Mouse (Mus musculus): ENCODE data around the gene Krtap19-9b.

Krtap19-9b gene

DNA sequence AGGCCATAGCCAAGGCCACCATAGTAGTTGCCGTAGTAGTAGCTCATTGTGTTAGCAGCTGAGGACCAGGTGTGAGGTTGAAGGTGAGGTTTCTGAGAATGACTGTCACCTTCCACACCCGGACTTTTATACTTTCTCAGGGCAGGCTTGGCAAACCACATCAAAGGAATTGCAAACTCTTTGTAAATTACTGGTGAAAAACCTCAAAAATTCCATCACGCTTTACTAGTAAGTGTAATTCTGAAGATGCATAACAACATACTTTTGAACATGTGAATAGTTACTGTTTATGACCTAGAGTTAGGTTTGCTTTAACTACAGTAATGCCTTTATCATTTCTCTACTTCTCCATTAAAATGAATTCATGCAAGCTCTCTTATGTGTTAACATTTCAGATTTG, at the start of gene Krtap19-9b:
Krtap19-9b (minus strand) TSS at position 101 of the 400 bp plus-strand sequence.
- no peak for ATAC-seq (ENCODE audit: low TSS enrichment)

DNA sequence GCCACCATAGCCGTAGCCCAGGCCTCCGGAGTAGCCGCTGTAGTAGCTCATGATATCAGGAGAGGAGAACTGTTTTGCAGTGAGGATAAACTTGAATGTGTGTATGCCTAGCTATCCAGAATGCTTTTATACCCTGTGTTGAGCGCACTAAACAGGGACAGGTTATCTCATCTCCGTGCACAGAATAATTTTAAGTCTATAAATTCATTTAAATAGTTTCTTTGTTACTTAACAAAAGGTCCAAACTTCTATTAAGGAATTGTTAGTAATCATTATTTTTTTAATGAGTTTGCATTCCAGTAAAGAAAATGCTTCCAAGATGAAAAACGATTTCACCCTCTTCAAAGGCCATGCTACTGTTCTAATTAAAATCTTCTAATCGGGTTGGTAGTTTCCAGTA, 30.7 kb upstream of the Krtap19-9b start, which contains the start of gene Krtap16-3:
Krtap16-3 (minus strand) TSS at position 101 of the 400 bp plus-strand sequence.
- no peak for ATAC-seq (ENCODE audit: low TSS enrichment)

- ATAC-seq (ENCODE audit: low TSS enrichment): no peak
Observed at GRCm38 (mm10) chr16:88941106-88941505, 9.0 kb upstream of the Krtap19-9b start.

GRCm38 (mm10) chr16:88938252-88938651, 6.2 kb upstream of the Krtap19-9b start:
- no peak for ATAC-seq (ENCODE audit: low TSS enrichment)

DNA sequence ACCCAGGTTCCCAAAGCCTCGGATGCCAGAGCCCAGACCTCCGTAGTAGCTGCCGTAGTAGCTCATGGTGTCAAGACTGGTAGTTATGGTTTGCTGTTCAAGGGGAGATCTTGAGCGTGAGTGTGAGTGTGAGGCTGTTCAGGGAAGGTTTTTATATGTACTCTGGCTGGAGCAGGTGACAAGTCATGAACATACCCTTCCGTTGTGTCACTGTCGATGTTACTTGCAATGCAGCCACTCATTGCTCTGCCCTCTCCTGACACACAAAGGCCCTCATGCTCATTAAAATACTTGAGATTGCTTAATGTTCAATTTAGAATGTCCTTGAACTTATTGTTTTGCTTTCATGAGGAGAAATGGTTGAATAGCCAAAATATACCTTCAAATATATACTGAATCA, 35.7 kb downstream of the Krtap19-9b start, which contains the start of gene Krtap19-5:
Krtap19-5 (minus strand) TSS at position 101 of the 400 bp plus-strand sequence.
- no peak for ATAC-seq (ENCODE audit: low TSS enrichment)

DNA sequence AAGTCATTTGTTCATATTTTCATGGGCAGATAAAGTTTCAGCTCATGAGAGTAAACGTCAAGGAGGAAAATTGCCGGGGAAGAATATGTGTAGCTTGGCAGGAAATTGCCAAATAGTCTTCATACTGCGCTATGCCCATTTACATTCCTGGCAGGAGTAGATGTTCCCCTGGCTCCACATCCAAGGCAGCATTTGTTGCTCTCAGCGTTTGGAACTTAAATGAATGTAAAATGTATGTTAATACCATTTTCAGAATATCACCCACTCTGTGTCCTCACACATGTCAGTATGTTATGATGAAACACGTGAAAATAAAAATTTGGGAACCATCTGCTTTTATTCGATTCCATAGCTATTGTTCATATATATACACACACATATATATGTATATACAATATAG, 45.2 kb downstream of the Krtap19-9b start:
- no peak for ATAC-seq (ENCODE audit: low TSS enrichment)

DNA sequence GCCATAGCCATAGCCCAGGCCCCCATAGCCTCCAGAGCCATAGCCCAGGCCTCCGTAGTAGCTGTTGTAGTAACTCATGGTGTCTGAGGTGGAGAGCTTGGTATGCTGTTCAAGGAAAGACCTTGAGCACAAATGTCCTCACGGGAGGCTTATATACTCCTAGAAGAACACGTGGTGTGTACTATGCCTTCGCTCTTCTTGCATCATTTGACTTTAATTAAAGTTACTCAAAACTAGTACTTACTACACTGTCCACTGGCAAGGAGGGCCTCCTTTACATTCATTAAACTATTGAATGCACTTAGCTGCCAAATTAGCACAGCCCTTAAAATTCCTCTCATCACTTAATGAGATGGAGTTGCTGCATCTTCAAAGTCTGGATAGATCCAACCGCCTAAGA, 47.1 kb downstream of the Krtap19-9b start, which contains the start of gene Krtap19-4:
Krtap19-4 (minus strand) TSS at position 101 of the 400 bp plus-strand sequence.
- no peak for ATAC-seq (ENCODE audit: low TSS enrichment)

All from frontal cortex, adult (tissue).